Mouse (Mus musculus): Measurements from ENCODE around the gene Ssr3. TPM values are rescaled to one million over a fixed set of nuclear protein-coding genes. Genes with fewer than 3 reads are reported as not detected.

The Ssr3 gene
- polyA plus RNA-seq, 1 experiment: 92.7 TPM

- no peaks in the 10 kb centered on the region for H3K4me1 ChIP-seq (ENCODE audit: control insufficient read depth, insufficient read depth, low read length)
- TF ChIP-seq CTCF (IDR thresholded peaks at IDR 0.05; ENCODE audit: borderline replicate concordance, insufficient read depth, low read depth, low read length): no peak
- no peak for TF ChIP-seq POLR2A (IDR thresholded peaks at IDR 0.05; ENCODE audit: borderline replicate concordance, insufficient read depth, low read length)
- 92% methylated on average over 4 of the region's 4 CpGs for WGBS
- DNase-seq: no peak
- no peak overlapping the region for H3K4me3 ChIP-seq (replicated peaks; ENCODE audit: insufficient read depth, low read depth, low read length)
- H3K27me3 ChIP-seq (ENCODE audit: control insufficient read depth, insufficient read depth, low read length): no peaks in the 10 kb centered on the region
- no peak overlapping the region for H3K27ac ChIP-seq (ENCODE audit: insufficient read depth, low read length)
Observed at GRCm38 (mm10) chr3:65372552-65372951, 19.9 kb downstream of the Ssr3 start.

GRCm38 (mm10) chr3:65367944-65368343, 24.5 kb downstream of the Ssr3 start:
- 40% methylated on average over 4 of the region's 4 CpGs for WGBS
- no peak overlapping the region for H3K4me3 ChIP-seq (replicated peaks; ENCODE audit: insufficient read depth, low read depth, low read length)
- TF ChIP-seq POLR2A (IDR thresholded peaks at IDR 0.05; ENCODE audit: borderline replicate concordance, insufficient read depth, low read length) (no peak), CTCF (IDR thresholded peaks at IDR 0.05; ENCODE audit: borderline replicate concordance, insufficient read depth, low read depth, low read length) (no peak)
- no peaks in the 10 kb centered on the region for H3K4me1 ChIP-seq (ENCODE audit: control insufficient read depth, insufficient read depth, low read length)
- no peaks in the 10 kb centered on the region for H3K27me3 ChIP-seq (ENCODE audit: control insufficient read depth, insufficient read depth, low read length)
- no peak overlapping the region for H3K27ac ChIP-seq (ENCODE audit: insufficient read depth, low read length)
- DNase-seq: no peak

- Histone ChIP-seq H3K27me3 (ENCODE audit: control insufficient read depth, insufficient read depth, low read length) (no peaks in the 10 kb centered on the region), H3K27ac (ENCODE audit: insufficient read depth, low read length) (no peak overlapping the region), H3K4me1 (ENCODE audit: control insufficient read depth, insufficient read depth, low read length) (no peaks in the 10 kb centered on the region), H3K4me3 (replicated peaks; ENCODE audit: insufficient read depth, low read depth, low read length) (no peak overlapping the region)
- DNase-seq: no peak
- 90% methylated on average over 10 of the region's 10 CpGs for WGBS
- no peak for TF ChIP-seq POLR2A (IDR thresholded peaks at IDR 0.05; ENCODE audit: borderline replicate concordance, insufficient read depth, low read length)
- no peak for TF ChIP-seq CTCF (IDR thresholded peaks at IDR 0.05; ENCODE audit: borderline replicate concordance, insufficient read depth, low read depth, low read length)
Observed at GRCm38 (mm10) chr3:65365921-65366710, 26.3 kb downstream of the Ssr3 start.

GRCm38 (mm10) chr3:65365184-65365583, 27.2 kb downstream of the Ssr3 start:
- 42% methylated on average over 6 of the region's 6 CpGs for WGBS
- DNase-seq: peak in 1 of 2 experiments; percentile 23
- Histone ChIP-seq H3K4me1 (ENCODE audit: control insufficient read depth, insufficient read depth, low read length) (no peaks in the 10 kb centered on the region), H3K27me3 (ENCODE audit: control insufficient read depth, insufficient read depth, low read length) (no peaks in the 10 kb centered on the region), H3K4me3 (replicated peaks; ENCODE audit: insufficient read depth, low read depth, low read length) (no peak overlapping the region), H3K27ac (ENCODE audit: insufficient read depth, low read length) (no peak overlapping the region)
- TF ChIP-seq POLR2A (IDR thresholded peaks at IDR 0.05; ENCODE audit: borderline replicate concordance, insufficient read depth, low read length) (no peak), CTCF (IDR thresholded peaks at IDR 0.05; ENCODE audit: borderline replicate concordance, insufficient read depth, low read depth, low read length) (no peak)

- H3K27me3 ChIP-seq (ENCODE audit: control insufficient read depth, insufficient read depth, low read length): no peaks in the 10 kb centered on the region
- TF ChIP-seq CTCF (IDR thresholded peaks at IDR 0.05; ENCODE audit: borderline replicate concordance, insufficient read depth, low read depth, low read length) (no peak), POLR2A (IDR thresholded peaks at IDR 0.05; ENCODE audit: borderline replicate concordance, insufficient read depth, low read length) (no peak)
- H3K4me3 ChIP-seq (replicated peaks; ENCODE audit: insufficient read depth, low read depth, low read length): no peak overlapping the region
- WGBS: 50% methylated on average over 1 of the region's 1 CpGs
- no peak overlapping the region for H3K27ac ChIP-seq (ENCODE audit: insufficient read depth, low read length)
- no peak for DNase-seq
- H3K4me1 ChIP-seq (ENCODE audit: control insufficient read depth, insufficient read depth, low read length): no peaks in the 10 kb centered on the region
Observed at GRCm38 (mm10) chr3:65363438-65363837, 29.0 kb downstream of the Ssr3 start.

- TF ChIP-seq POLR2A (IDR thresholded peaks at IDR 0.05; ENCODE audit: borderline replicate concordance, insufficient read depth, low read length): no peak
- no peak for TF ChIP-seq CTCF (IDR thresholded peaks at IDR 0.05; ENCODE audit: borderline replicate concordance, insufficient read depth, low read depth, low read length)
- H3K4me1 ChIP-seq (ENCODE audit: control insufficient read depth, insufficient read depth, low read length): no peaks in the 10 kb centered on the region
- H3K27me3 ChIP-seq (ENCODE audit: control insufficient read depth, insufficient read depth, low read length): no peaks in the 10 kb centered on the region
- DNase-seq: no peak
- H3K4me3 ChIP-seq (replicated peaks; ENCODE audit: insufficient read depth, low read depth, low read length): no peak overlapping the region
- WGBS: 85% methylated on average over 8 of the region's 8 CpGs
- no peak overlapping the region for H3K27ac ChIP-seq (ENCODE audit: insufficient read depth, low read length)
Observed at GRCm38 (mm10) chr3:65360163-65360969, 32.1 kb downstream of the Ssr3 start.

- TF ChIP-seq CTCF (IDR thresholded peaks at IDR 0.05; ENCODE audit: borderline replicate concordance, insufficient read depth, low read depth, low read length): no peak
- no peak for TF ChIP-seq POLR2A (IDR thresholded peaks at IDR 0.05; ENCODE audit: borderline replicate concordance, insufficient read depth, low read length)
- WGBS: 88% methylated on average over 2 of the region's 2 CpGs
- Histone ChIP-seq H3K4me3 (replicated peaks; ENCODE audit: insufficient read depth, low read depth, low read length) (no peak overlapping the region), H3K4me1 (ENCODE audit: control insufficient read depth, insufficient read depth, low read length) (no peaks in the 10 kb centered on the region), H3K27ac (ENCODE audit: insufficient read depth, low read length) (no peak overlapping the region), H3K27me3 (ENCODE audit: control insufficient read depth, insufficient read depth, low read length) (no peaks in the 10 kb centered on the region)
- no peak for DNase-seq
Observed at GRCm38 (mm10) chr3:65358841-65359240, 33.6 kb downstream of the Ssr3 start.

All from cerebellum, adult 2 months (tissue).